Comparison of ENCODE assay signal across 8 mouse cellular contexts in the genomic region with DNA sequence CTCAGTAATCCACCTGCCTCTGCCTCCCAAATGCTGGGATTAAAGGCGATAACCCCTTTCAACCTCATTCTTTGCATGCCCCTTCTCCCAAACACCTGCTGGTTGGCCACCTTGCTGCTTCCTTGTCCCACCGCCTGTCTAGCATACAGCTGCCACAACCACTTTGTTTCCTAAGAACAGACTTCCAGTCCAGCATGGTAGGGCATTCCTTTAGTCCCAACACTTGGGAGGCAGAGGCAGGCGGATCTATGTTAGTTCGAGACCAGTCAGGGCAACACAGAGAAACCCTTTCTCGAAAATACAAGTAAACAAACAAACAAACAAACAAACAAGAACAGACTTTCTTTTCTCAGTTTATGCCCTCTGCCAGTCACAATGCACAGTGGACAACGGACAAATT. TPM values are rescaled to one million over a fixed set of nuclear protein-coding genes. Genes with fewer than 3 reads are reported as not detected.
DNase-seq lines count a peak whose midpoint lies in the region; ATAC-seq lines count a peak whose summit lies in the region.

No protein-coding gene starts in this region.

- H3K4me2 ChIP-seq in limb, embryonic 15.5 days: peak overlapping the region; percentile 71

- WGBS in limb, embryonic 15.5 days: 44% methylated on average over 6 of the region's 6 CpGs

- DNase-seq in thymus, postnatal 14 days: peak; percentile 25
- no peak for DNase-seq in thymus, postnatal 10 days (ENCODE audit: low spot score in 2 of 2)
- peak; percentile 24 for DNase-seq in thymus, postnatal 4 days
- DNase-seq in gastrocnemius, postnatal 25 days: no peak

- peaks cover 58% of the 10 kb centered on the region for H3K4me1 ChIP-seq in erythroblast, embryonic 14.5 days (ENCODE audit: control insufficient read depth)
- peaks cover 25% of the 10 kb centered on the region for H3K4me1 ChIP-seq in limb, embryonic 15.5 days

- peaks cover 18% of the 10 kb centered on the region for H3K27me3 ChIP-seq in erythroblast, embryonic 14.5 days (ENCODE audit: control insufficient read depth)
- no peaks in the 10 kb centered on the region for H3K27me3 ChIP-seq in limb, embryonic 15.5 days

- no peaks in the 10 kb centered on the region for H3K9me3 ChIP-seq in erythroblast, embryonic 14.5 days (ENCODE audit: control insufficient read depth, low read length)
- no peaks in the 10 kb centered on the region for H3K9me3 ChIP-seq in limb, embryonic 15.5 days

- 0 out of 2 replicates have a peak overlapping the region, but pooled peaks have one; percentile 99 for H3K9ac ChIP-seq in limb, embryonic 15.5 days

- no peak overlapping the region for H3K27ac ChIP-seq in limb, embryonic 15.5 days

- peak overlapping the region; percentile 93 for H3K4me3 ChIP-seq in erythroblast, embryonic 14.5 days (replicated peaks)
- peak overlapping the region; percentile 95 for H3K4me3 ChIP-seq in limb, embryonic 15.5 days

- no peak for ATAC-seq in erythroblast, adult 5-6 weeks (replicated peaks; ENCODE audit: low FRiP score, poor library complexity, severe bottlenecking)
- ATAC-seq in limb, embryonic 15.5 days (ENCODE audit: insufficient number of reproducible peaks, low FRiP score, low TSS enrichment, low read depth): no peak
- no peak for ATAC-seq in inflammation-experienced regulatory T-cells, adult 6 months

- peaks cover 5% of the 10 kb centered on the region for H3K36me3 ChIP-seq in erythroblast, embryonic 14.5 days (ENCODE audit: control insufficient read depth)
- H3K36me3 ChIP-seq in limb, embryonic 15.5 days: no peaks in the 10 kb centered on the region

RNA-seq across cellular contexts. Expression of a gene that starts 0.6 kb away (rescaled TPM):
- 0.36 and 0.60 TPM in 2 replicates for polyA plus RNA-seq in erythroblast, embryonic 14.5 days (2012)
- 2.5 and 10.9 TPM in 2 replicates for total RNA-seq in erythroblast, adult 5-6 weeks (2015; ENCODE audit: low replicate concordance)
- total RNA-seq in erythroblast, adult 5-6 weeks (2017; ENCODE audit: low replicate concordance): 2.6 and 7.7 TPM in 2 replicates
- 19.3 and 21.1 TPM in 2 replicates for polyA plus RNA-seq in limb, embryonic 15.5 days (2015; fragmentation: Nextera tagmentation; extraction: Ambion mirVana)
- 1 to 10 TPM; 3.5 to 5.8 (median 4.9) TPM for polyA plus RNA-seq in inflammation-experienced regulatory T-cells, adult 6 months (2017; shearing (Covaris generic))
- total RNA-seq in gastrocnemius, postnatal 25 days (2021): 10 to 100 TPM; 30.9 to 39.5 TPM

RNA-seq across cellular contexts. Expression of a gene that starts 11.8 kb away (rescaled TPM):
- polyA plus RNA-seq in erythroblast, embryonic 14.5 days (2012): not detected in 2 replicates
- 1.0 and 1.5 TPM in 2 replicates for total RNA-seq in erythroblast, adult 5-6 weeks (2015; ENCODE audit: low replicate concordance)
- total RNA-seq in erythroblast, adult 5-6 weeks (2017; ENCODE audit: low replicate concordance): 0.43 TPM in 1 of 2 replicates, not detected in the other
- 0.70 and 1.5 TPM in 2 replicates for polyA plus RNA-seq in limb, embryonic 15.5 days (2015; fragmentation: Nextera tagmentation; extraction: Ambion mirVana)
- not detected for polyA plus RNA-seq in inflammation-experienced regulatory T-cells, adult 6 months (2017; shearing (Covaris generic))
- under 1 TPM; 0.67 to 0.95 TPM for total RNA-seq in gastrocnemius, postnatal 25 days (2021)

RNA-seq across cellular contexts. Expression of a gene that starts 26.2 kb away (rescaled TPM):
- polyA plus RNA-seq in erythroblast, embryonic 14.5 days (2012): 22.6 and 24.2 TPM in 2 replicates
- total RNA-seq in erythroblast, adult 5-6 weeks (2015; ENCODE audit: low replicate concordance): 69.9 and 81.5 TPM in 2 replicates
- 31.2 and 92.7 TPM in 2 replicates for total RNA-seq in erythroblast, adult 5-6 weeks (2017; ENCODE audit: low replicate concordance)
- 337 and 365 TPM in 2 replicates for polyA plus RNA-seq in limb, embryonic 15.5 days (2015; fragmentation: Nextera tagmentation; extraction: Ambion mirVana)
- 100 to 1,000 TPM; 180 to 317 (median 253) TPM for polyA plus RNA-seq in inflammation-experienced regulatory T-cells, adult 6 months (2017; shearing (Covaris generic))
- total RNA-seq in gastrocnemius, postnatal 25 days (2021): 100 to 1,000 TPM; 764 to 791 TPM

Comparison
In these comparisons a context has a peak if more than half of its experiments do, and no peak if none do; other contexts are left out.
1. DNase-seq: peak in thymus, postnatal 14 days (single experiment) and thymus, postnatal 4 days (single experiment); none in thymus, postnatal 10 days (0 of 2) and gastrocnemius, postnatal 25 days (single experiment).